ENCODE assay signal across 13 mouse cellular contexts in genomic region chr13:96313241-96313640, GRCm38 (mm10).
"Had no signal": no experiment of that assay in that cellular context is flagged by ENCODE, and none has a peak within 500 bp of the region (broad histone marks: within the 10 kb centered on the region; RNA-seq: fewer than 3 reads in every experiment).

No protein-coding gene starts in this region.

- H3K27me3 ChIP-seq: limb, embryonic 15.5 days; liver, embryonic 12.5 days; lung, embryonic 15.5 days; midbrain, embryonic 12.5 days; neural tube, embryonic 13.5 days had no signal

- H3K4me3 ChIP-seq: limb, embryonic 15.5 days; liver, embryonic 12.5 days; lung, embryonic 15.5 days; midbrain, embryonic 12.5 days; neural tube, embryonic 13.5 days had no signal

- H3K27ac ChIP-seq: limb, embryonic 15.5 days; liver, embryonic 12.5 days; lung, embryonic 15.5 days; midbrain, embryonic 12.5 days; neural tube, embryonic 13.5 days had no signal

- H3K4me1 ChIP-seq: limb, embryonic 15.5 days; liver, embryonic 12.5 days; lung, embryonic 15.5 days; midbrain, embryonic 12.5 days; neural tube, embryonic 13.5 days had no signal

- ATAC-seq: liver, embryonic 12.5 days had no signal

- H3K4me2 ChIP-seq: limb, embryonic 15.5 days; liver, embryonic 12.5 days; lung, embryonic 15.5 days; midbrain, embryonic 12.5 days; neural tube, embryonic 13.5 days had no signal

- H3K36me3 ChIP-seq: limb, embryonic 15.5 days; liver, embryonic 12.5 days; lung, embryonic 15.5 days; midbrain, embryonic 12.5 days; neural tube, embryonic 13.5 days had no signal

- H3K9me3 ChIP-seq: limb, embryonic 15.5 days; liver, embryonic 12.5 days; lung, embryonic 15.5 days; midbrain, embryonic 12.5 days; neural tube, embryonic 13.5 days had no signal

- H3K9ac ChIP-seq: limb, embryonic 15.5 days; liver, embryonic 12.5 days; lung, embryonic 15.5 days; midbrain, embryonic 12.5 days; neural tube, embryonic 13.5 days had no signal

- DNase-seq: kidney, postnatal 10 days; kidney, postnatal 4 days; lung, postnatal 14 days; retina, postnatal 1 day; right cerebral cortex, postnatal 4 days; spleen, adult 18-20 months; thymus, adult 18-20 months; thymus, postnatal 14 days had no signal
